Mouse (Mus musculus) midbrain, embryonic 11.5 days (tissue): ENCODE measurements around the gene Fiz1. TPM values are rescaled to one million over a fixed set of nuclear protein-coding genes. Genes with fewer than 3 reads are reported as not detected.
A peak's percentile ranks its signal among the peaks of the same experiment; 100 is the strongest.

Experiments used
- ATAC-seq: fragments of 200-750 bp; cut with Nextera tagmentation; 2 replicates; pipeline ENCODE4 v1.8.0; 2017; ENCODE audit warnings: moderate TSS enrichment, moderate library complexity; ENCODE audit not compliant: low FRiP score
- DNase-seq: peaks from one replicate; pipeline ENCODE4 v3.0.0; 2015; ENCODE audit warnings: low spot score; ENCODE audit errors: missing footprints
- H3K27ac ChIP-seq: fragments of 300-500 bp; sonication (generic); 2 replicates; pipeline ENCODE4 v1.5.1; 2014; ENCODE audit warnings: low read depth, low read length
- H3K27me3 ChIP-seq: fragments of 300-500 bp; sonication (generic); 2 replicates; pipeline ENCODE4 v1.6.1; 2014; ENCODE audit warnings: mild to moderate bottlenecking, low read length, moderate library complexity, mixed read lengths; ENCODE audit not compliant: control insufficient read depth, insufficient read depth
- H3K36me3 ChIP-seq: fragments of 300-500 bp; sonication (generic); 2 replicates; pipeline ENCODE4 v1.6.1; 2014; ENCODE audit warnings: mild to moderate bottlenecking, low read length, moderate library complexity, mixed read lengths; ENCODE audit not compliant: control insufficient read depth, insufficient read depth
- H3K4me1 ChIP-seq: fragments of 300-500 bp; sonication (generic); 2 replicates; pipeline ENCODE4 v1.6.1; 2014; ENCODE audit warnings: low read length; ENCODE audit not compliant: control insufficient read depth, insufficient read depth
- H3K4me2 ChIP-seq: fragments of 300-500 bp; sonication (generic); 2 replicates; pipeline ENCODE4 v1.6.1; 2014; ENCODE audit warnings: mild to moderate bottlenecking, moderate library complexity
- H3K4me3 ChIP-seq: fragments of 300-500 bp; sonication (generic); 2 replicates; pipeline ENCODE4 v1.5.1; 2014; ENCODE audit warnings: low read depth, low read length
- H3K9ac ChIP-seq: fragments of 300-500 bp; sonication (generic); 2 replicates; pipeline ENCODE4 v1.6.1; 2014; ENCODE audit warnings: low read length
- H3K9me3 ChIP-seq: fragments of 300-500 bp; sonication (generic); 2 replicates; pipeline ENCODE4 v1.6.1; 2016; ENCODE audit warnings: low read length; ENCODE audit not compliant: control insufficient read depth
- WGBS: fragments of 180-500 bp; shearing (Covaris S2); extraction: QIAGEN DNeasy Blood & Tissue Kit; methylation state at CpG from one replicate; pipeline ENCODE4 v1.1.7; 2014; 5-methylcytosine and 5-hydroxymethylcytosine counted together
- polyA plus RNA-seq: library from polyadenylated mRNA; unstranded; fragments of >200 nt; fragmentation: Nextera tagmentation; extraction: Ambion mirVana; gene quantifications from 2 replicates; pipeline ENCODE4 v1.2.1, GENCODE M21; 2014

The Fiz1 gene
- polyA plus RNA-seq, 1 experiment from 2014 or later: 49.4 TPM

- Histone ChIP-seq H3K36me3 (no peaks in the 10 kb centered on the region), H3K4me1 (peaks cover 28% of the 10 kb centered on the region), H3K27ac (no peak overlapping the region), H3K4me3 (peak overlapping the region; percentile 34; the same call in 1 of the 2 replicates), H3K9me3 (no peaks in the 10 kb centered on the region), H3K9ac (peak overlapping the region; percentile 60), H3K27me3 (peaks cover 62% of the 10 kb centered on the region), H3K4me2 (peak overlapping the region; percentile 58)
- DNase-seq (no peak), ATAC-seq (no peak)
- WGBS: 40% methylated on average over 8 of the region's 8 CpGs
Measured at GRCm38 (mm10) chr7:5057381-5057780, 42.9 kb upstream of the Fiz1 start.

- WGBS: 2% methylated on average over 42 of the region's 55 CpGs
- Histone ChIP-seq H3K27me3 (peaks cover 62% of the 10 kb centered on the region), H3K4me2 (peak overlapping the region; percentile 58), H3K4me3 (peak overlapping the region; percentile 34), H3K27ac (no peak overlapping the region), H3K36me3 (no peaks in the 10 kb centered on the region), H3K9ac (peak overlapping the region; percentile 60), H3K4me1 (peaks cover 34% of the 10 kb centered on the region), H3K9me3 (no peaks in the 10 kb centered on the region)
- ATAC-seq (no peak), DNase-seq (no peak)
Measured at GRCm38 (mm10) chr7:5056651-5057263, 42.3 kb upstream of the Fiz1 start.

GRCm38 (mm10) chr7:5053456-5054179 is 39.1 kb upstream of the Fiz1 start:
- peak; percentile 93 for DNase-seq
- H3K9me3 ChIP-seq: no peaks in the 10 kb centered on the region

GRCm38 (mm10) chr7:5052931-5053343 is 38.4 kb upstream of the Fiz1 start:
- peaks cover 28% of the 10 kb centered on the region for H3K4me1 ChIP-seq
- no peaks in the 10 kb centered on the region for H3K36me3 ChIP-seq
- H3K27me3 ChIP-seq: peaks cover 54% of the 10 kb centered on the region
- no peak; the same call in 1 of the 2 replicates for ATAC-seq
- H3K9ac ChIP-seq: peak overlapping the region; percentile 54
- WGBS: 3% methylated on average over 31 of the region's 45 CpGs
- peak overlapping the region; percentile 52 for H3K4me3 ChIP-seq
- DNase-seq: no peak
- no peaks in the 10 kb centered on the region for H3K9me3 ChIP-seq
- no peak overlapping the region for H3K27ac ChIP-seq
- peak overlapping the region; percentile 77 for H3K4me2 ChIP-seq

More at GRCm38 (mm10) chr7:5053456-5054179, 39.1 kb upstream of the Fiz1 start:
- peak overlapping the region; percentile 77 for H3K4me2 ChIP-seq
- WGBS: 6% methylated on average over 32 of the region's 32 CpGs
- no peak for ATAC-seq
- H3K4me3 ChIP-seq: peak overlapping the region; percentile 52
- H3K9ac ChIP-seq: peak overlapping the region; percentile 54
- H3K4me1 ChIP-seq: peaks cover 28% of the 10 kb centered on the region
- no peak overlapping the region for H3K27ac ChIP-seq
- peaks cover 60% of the 10 kb centered on the region for H3K27me3 ChIP-seq
- H3K36me3 ChIP-seq: no peaks in the 10 kb centered on the region

- Histone ChIP-seq H3K27me3 (peaks cover 49% of the 10 kb centered on the region), H3K4me2 (peak overlapping the region; percentile 77), H3K9ac (peak overlapping the region; percentile 54; the same call in 1 of the 2 replicates), H3K36me3 (no peaks in the 10 kb centered on the region), H3K27ac (no peak overlapping the region), H3K4me3 (peak overlapping the region; percentile 52), H3K4me1 (peaks cover 28% of the 10 kb centered on the region), H3K9me3 (no peaks in the 10 kb centered on the region)
- no peak for ATAC-seq
- 3% methylated on average over 12 of the region's 12 CpGs for WGBS
- DNase-seq: no peak
Measured at GRCm38 (mm10) chr7:5052438-5052837, 37.9 kb upstream of the Fiz1 start.

- WGBS: 1% methylated on average over 65 of the region's 65 CpGs
- Histone ChIP-seq H3K9ac (peak within 1 kb of the TSS; percentile 74), H3K27ac (no peak within 1 kb of the TSS), H3K27me3 (peaks cover 39% of the 10 kb centered on the region), H3K4me1 (peaks cover 22% of the 10 kb centered on the region), H3K9me3 (no peaks in the 10 kb centered on the region), H3K4me3 (peak within 1 kb of the TSS; percentile 52), H3K4me2 (peak within 1 kb of the TSS; percentile 77), H3K36me3 (no peaks in the 10 kb centered on the region)
- ATAC-seq (peak; percentile 87), DNase-seq (peak; percentile 99)
Measured at GRCm38 (mm10) chr7:5051193-5052192, 37.0 kb upstream of the Fiz1 start, which contains the start of gene Zfp580. Gene Zfp580 (plus strand): TSS chr7:5051538.

GRCm38 (mm10) chr7:5047313-5047712 is 32.8 kb upstream of the Fiz1 start:
- ATAC-seq (no peak), DNase-seq (no peak)
- Histone ChIP-seq H3K4me2 (no peak overlapping the region), H3K27me3 (no peaks in the 10 kb centered on the region), H3K9me3 (no peaks in the 10 kb centered on the region), H3K27ac (no peak overlapping the region), H3K36me3 (no peaks in the 10 kb centered on the region), H3K9ac (no peak overlapping the region), H3K4me1 (peaks cover 9% of the 10 kb centered on the region), H3K4me3 (no peak overlapping the region)
- WGBS: 38% methylated on average over 2 of the region's 2 CpGs

GRCm38 (mm10) chr7:5046112-5046511 is 31.6 kb upstream of the Fiz1 start:
- ATAC-seq: no peak
- H3K9me3 ChIP-seq: no peaks in the 10 kb centered on the region

More at GRCm38 (mm10) chr7:5046112-5046511, 31.6 kb upstream of the Fiz1 start:
- H3K36me3 ChIP-seq: 0 out of 2 replicates have a peak, but pooled peaks cover 3% of the 10 kb centered on the region
- no peaks in the 10 kb centered on the region for H3K27me3 ChIP-seq
- no peak overlapping the region for H3K4me2 ChIP-seq
- H3K4me1 ChIP-seq: peaks cover 3% of the 10 kb centered on the region
- no peak overlapping the region for H3K4me3 ChIP-seq
- WGBS: 69% methylated on average over 2 of the region's 2 CpGs
- H3K9ac ChIP-seq: no peak overlapping the region
- H3K27ac ChIP-seq: no peak overlapping the region
- DNase-seq: no peak
